Mouse (Mus musculus) retina, postnatal 1 day (tissue): ENCODE data around the gene Ttc22.

Experiments
- DNase-seq: peaks from one replicate; pipeline ENCODE4 v3.0.0-alpha.2; 2012

The Ttc22 gene

GRCm38 (mm10) chr4:106622030-106622493 is at the start of gene Ttc22:
Ttc22 (plus strand) TSS chr4:106622432.
- no peak for DNase-seq

GRCm38 (mm10) chr4:106575022-106575421 is 47.2 kb upstream of the Ttc22 start:
- DNase-seq: no peak

GRCm38 (mm10) chr4:106577511-106577910 is 44.7 kb upstream of the Ttc22 start:
- DNase-seq: no peak

GRCm38 (mm10) chr4:106581176-106581864 is 40.9 kb upstream of the Ttc22 start:
- DNase-seq: no peak

- no peak for DNase-seq
These were observed 40.4 kb upstream of the Ttc22 start for GRCm38 (mm10) chr4:106581865-106582204.

GRCm38 (mm10) chr4:106582428-106583153 is 39.6 kb upstream of the Ttc22 start:
- DNase-seq: no peak

- no peak for DNase-seq
These were observed 37.6 kb upstream of the Ttc22 start for GRCm38 (mm10) chr4:106584665-106585064.

- DNase-seq: no peak
These were observed 35.2 kb upstream of the Ttc22 start for GRCm38 (mm10) chr4:106587075-106587474.

- no peak for DNase-seq
These were observed 32.1 kb upstream of the Ttc22 start for GRCm38 (mm10) chr4:106590142-106590541.

GRCm38 (mm10) chr4:106590871-106591270 is 31.4 kb upstream of the Ttc22 start:
- no peak for DNase-seq

- DNase-seq: no peak
These were observed 28.6 kb upstream of the Ttc22 start for GRCm38 (mm10) chr4:106593636-106594035.

- DNase-seq: no peak
These were observed 26.0 kb upstream of the Ttc22 start for GRCm38 (mm10) chr4:106596200-106596599.

- no peak for DNase-seq
These were observed 25.2 kb upstream of the Ttc22 start for GRCm38 (mm10) chr4:106597055-106597454.

- no peak for DNase-seq
These were observed 24.5 kb upstream of the Ttc22 start for GRCm38 (mm10) chr4:106597741-106598140.

- no peak for DNase-seq
These were observed 22.8 kb upstream of the Ttc22 start for GRCm38 (mm10) chr4:106599415-106599814.

GRCm38 (mm10) chr4:106600770-106601169 is 21.5 kb upstream of the Ttc22 start:
- no peak for DNase-seq

- peak; percentile 78 for DNase-seq
These were observed 15.3 kb upstream of the Ttc22 start for GRCm38 (mm10) chr4:106606639-106607554.

- no peak for DNase-seq
These were observed 14.3 kb upstream of the Ttc22 start for GRCm38 (mm10) chr4:106607905-106608304.

- no peak for DNase-seq
These were observed 9.1 kb upstream of the Ttc22 start for GRCm38 (mm10) chr4:106613105-106613504.

GRCm38 (mm10) chr4:106613560-106613959 is 8.7 kb upstream of the Ttc22 start:
- no peak for DNase-seq

GRCm38 (mm10) chr4:106614180-106614797 is 7.9 kb upstream of the Ttc22 start:
- DNase-seq: peak; percentile 85

- DNase-seq: no peak
These were observed 7.4 kb upstream of the Ttc22 start for GRCm38 (mm10) chr4:106614881-106615280.

- DNase-seq: no peak
These were observed 6.6 kb upstream of the Ttc22 start for GRCm38 (mm10) chr4:106615637-106616036.
